Mouse (Mus musculus): ENCODE data around the gene Mybl2. TPM values are rescaled to one million over a fixed set of nuclear protein-coding genes. Genes with fewer than 3 reads are reported as not detected.

Gene Mybl2
- polyA plus RNA-seq, 1 experiment = 21.7 TPM

- Histone ChIP-seq H3K9me3 (ENCODE audit: control insufficient read depth, low read length) (no peaks in the 10 kb centered on the region), H3K27me3 (ENCODE audit: control insufficient read depth) (no peaks in the 10 kb centered on the region), H3K4me1 (ENCODE audit: control insufficient read depth) (peaks cover 36% of the 10 kb centered on the region), H3K4me3 (replicated peaks) (no peak overlapping the region), H3K36me3 (ENCODE audit: control insufficient read depth) (peaks cover 99% of the 10 kb centered on the region)
- TF ChIP-seq GATA1 (IDR thresholded peaks at IDR 0.05; ENCODE audit: low read length) (no peak), TAL1 (IDR thresholded peaks at IDR 0.05; ENCODE audit: low read length) (no peak)
Measured at GRCm38 (mm10) chr2:163062119-163062508, 7.6 kb downstream of the Mybl2 start.

DNA sequence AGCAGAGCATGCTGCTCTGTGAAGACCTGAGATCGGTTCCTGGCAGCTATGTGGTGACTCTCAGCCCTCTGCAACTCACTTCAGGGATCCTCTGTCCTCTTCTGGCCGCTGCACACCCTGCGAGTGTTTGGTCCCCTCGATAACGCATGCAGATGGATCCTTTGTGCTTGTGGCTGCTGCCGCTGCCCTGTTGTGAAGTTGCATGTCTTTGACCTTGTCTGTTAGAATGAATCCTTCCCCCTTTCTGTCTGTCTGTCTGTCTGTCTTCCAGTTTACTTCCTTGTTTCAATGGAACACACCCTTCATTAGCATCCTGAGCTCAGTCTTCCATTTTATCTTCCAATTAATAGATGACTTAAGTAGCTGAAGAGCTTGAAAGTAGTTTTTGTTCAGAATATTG, 11.8 kb downstream of the Mybl2 start:
- H3K27me3 ChIP-seq (ENCODE audit: control insufficient read depth) = no peaks in the 10 kb centered on the region
- TF ChIP-seq TAL1 (IDR thresholded peaks at IDR 0.05; ENCODE audit: low read length) (no peak), GATA1 (IDR thresholded peaks at IDR 0.05; ENCODE audit: low read length) (no peak)
- H3K4me3 ChIP-seq (replicated peaks) = no peak overlapping the region
- H3K4me1 ChIP-seq (ENCODE audit: control insufficient read depth) = peaks cover 10% of the 10 kb centered on the region
- peaks cover 100% of the 10 kb centered on the region for H3K36me3 ChIP-seq (ENCODE audit: control insufficient read depth)
- no peaks in the 10 kb centered on the region for H3K9me3 ChIP-seq (ENCODE audit: control insufficient read depth, low read length)

DNA sequence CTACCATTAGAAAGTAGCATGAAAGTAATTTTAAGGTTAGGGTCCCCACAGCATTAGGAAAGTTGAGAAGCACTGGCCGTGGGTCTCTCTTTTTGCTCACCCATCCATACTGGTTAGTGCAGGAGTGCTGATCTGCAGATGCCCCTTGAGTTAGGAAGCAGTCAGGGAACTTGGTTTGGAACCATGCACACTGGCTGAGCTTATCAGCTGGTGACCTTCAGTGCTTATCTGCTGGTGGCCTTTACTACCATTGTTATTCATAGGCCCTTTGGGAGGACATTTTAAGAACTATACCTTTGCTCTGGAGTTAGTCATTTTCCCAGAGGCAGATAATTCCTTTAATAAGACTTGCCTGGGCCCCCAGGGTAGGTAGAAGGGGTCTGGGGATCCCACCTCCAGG, 12.7 kb downstream of the Mybl2 start:
- Histone ChIP-seq H3K9me3 (ENCODE audit: control insufficient read depth, low read length) (no peaks in the 10 kb centered on the region), H3K36me3 (ENCODE audit: control insufficient read depth) (peaks cover 100% of the 10 kb centered on the region)

DNA sequence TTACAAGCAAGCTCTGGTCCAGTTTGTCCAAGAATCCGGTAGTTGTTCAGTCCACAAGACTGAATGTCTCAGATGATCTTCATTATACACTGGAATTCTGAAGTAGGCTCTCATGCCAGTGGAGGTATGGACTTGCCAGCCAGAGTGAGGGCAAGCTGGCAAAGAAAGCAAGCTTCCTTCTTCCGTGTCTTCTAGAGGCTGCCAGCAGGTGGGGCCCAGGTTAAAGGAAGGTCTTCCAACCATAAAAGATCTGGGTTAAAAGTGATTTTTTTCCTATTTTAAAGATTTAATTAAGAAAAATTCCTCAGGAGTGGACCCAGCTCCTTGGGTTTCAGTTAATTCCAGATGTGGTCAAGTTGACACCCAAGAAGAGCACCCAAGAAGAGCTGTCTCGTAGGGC, 15.7 kb downstream of the Mybl2 start:
- no peaks in the 10 kb centered on the region for H3K9me3 ChIP-seq (ENCODE audit: control insufficient read depth, low read length)
- peaks cover 7% of the 10 kb centered on the region for H3K4me1 ChIP-seq (ENCODE audit: control insufficient read depth)
- TF ChIP-seq GATA1 (IDR thresholded peaks at IDR 0.05; ENCODE audit: low read length) (no peak), TAL1 (IDR thresholded peaks at IDR 0.05; ENCODE audit: low read length) (no peak)
- no peak overlapping the region for H3K4me3 ChIP-seq (replicated peaks)
- peaks cover 100% of the 10 kb centered on the region for H3K36me3 ChIP-seq (ENCODE audit: control insufficient read depth)
- no peaks in the 10 kb centered on the region for H3K27me3 ChIP-seq (ENCODE audit: control insufficient read depth)

More for the DNA sequence above, 12.7 kb downstream of the Mybl2 start:
- H3K27me3 ChIP-seq (ENCODE audit: control insufficient read depth) = no peaks in the 10 kb centered on the region
- peaks cover 7% of the 10 kb centered on the region for H3K4me1 ChIP-seq (ENCODE audit: control insufficient read depth)
- H3K4me3 ChIP-seq (replicated peaks) = no peak overlapping the region
- TF ChIP-seq TAL1 (IDR thresholded peaks at IDR 0.05; ENCODE audit: low read length) = no peak
- no peak for TF ChIP-seq GATA1 (IDR thresholded peaks at IDR 0.05; ENCODE audit: low read length)

GRCm38 (mm10) chr2:163071590-163071989, 17.1 kb downstream of the Mybl2 start:
- TF ChIP-seq TAL1 (IDR thresholded peaks at IDR 0.05; ENCODE audit: low read length) (no peak), GATA1 (IDR thresholded peaks at IDR 0.05; ENCODE audit: low read length) (no peak)
- Histone ChIP-seq H3K36me3 (ENCODE audit: control insufficient read depth) (peaks cover 100% of the 10 kb centered on the region), H3K9me3 (ENCODE audit: control insufficient read depth, low read length) (no peaks in the 10 kb centered on the region), H3K4me3 (replicated peaks) (no peak overlapping the region), H3K4me1 (ENCODE audit: control insufficient read depth) (peaks cover 4% of the 10 kb centered on the region), H3K27me3 (ENCODE audit: control insufficient read depth) (no peaks in the 10 kb centered on the region)

- Histone ChIP-seq H3K4me1 (ENCODE audit: control insufficient read depth) (peaks cover 2% of the 10 kb centered on the region), H3K36me3 (ENCODE audit: control insufficient read depth) (peaks cover 100% of the 10 kb centered on the region), H3K27me3 (ENCODE audit: control insufficient read depth) (no peaks in the 10 kb centered on the region), H3K9me3 (ENCODE audit: control insufficient read depth, low read length) (no peaks in the 10 kb centered on the region), H3K4me3 (replicated peaks) (no peak overlapping the region)
- TF ChIP-seq GATA1 (IDR thresholded peaks at IDR 0.05; ENCODE audit: low read length) (no peak), TAL1 (IDR thresholded peaks at IDR 0.05; ENCODE audit: low read length) (no peak)
Measured at GRCm38 (mm10) chr2:163073023-163073757, 18.7 kb downstream of the Mybl2 start.

DNA sequence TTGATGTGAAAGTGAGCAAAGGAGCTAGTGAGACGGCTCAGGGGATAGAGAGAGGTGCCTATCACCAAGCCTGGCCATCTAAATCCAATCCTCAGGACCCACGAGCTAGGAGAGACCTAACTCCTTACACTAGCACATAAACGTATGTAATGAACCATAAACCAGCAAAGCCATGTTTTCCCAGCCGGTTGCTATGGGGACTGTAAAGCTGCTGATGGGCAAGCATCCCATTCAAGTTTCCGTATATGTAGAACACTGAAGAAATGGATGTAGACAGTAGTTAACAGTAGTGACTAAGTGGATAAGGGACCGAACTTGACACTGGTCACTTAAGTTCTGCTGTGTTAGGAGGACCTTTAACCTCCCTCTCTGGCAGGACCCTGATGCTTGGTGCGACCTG, 19.5 kb downstream of the Mybl2 start:
- Histone ChIP-seq H3K4me1 (ENCODE audit: control insufficient read depth) (no peaks in the 10 kb centered on the region), H3K4me3 (replicated peaks) (no peak overlapping the region), H3K9me3 (ENCODE audit: control insufficient read depth, low read length) (no peaks in the 10 kb centered on the region), H3K36me3 (ENCODE audit: control insufficient read depth) (peaks cover 100% of the 10 kb centered on the region), H3K27me3 (ENCODE audit: control insufficient read depth) (no peaks in the 10 kb centered on the region)
- TF ChIP-seq GATA1 (IDR thresholded peaks at IDR 0.05; ENCODE audit: low read length) = no peak
- no peak for TF ChIP-seq TAL1 (IDR thresholded peaks at IDR 0.05; ENCODE audit: low read length)

DNA sequence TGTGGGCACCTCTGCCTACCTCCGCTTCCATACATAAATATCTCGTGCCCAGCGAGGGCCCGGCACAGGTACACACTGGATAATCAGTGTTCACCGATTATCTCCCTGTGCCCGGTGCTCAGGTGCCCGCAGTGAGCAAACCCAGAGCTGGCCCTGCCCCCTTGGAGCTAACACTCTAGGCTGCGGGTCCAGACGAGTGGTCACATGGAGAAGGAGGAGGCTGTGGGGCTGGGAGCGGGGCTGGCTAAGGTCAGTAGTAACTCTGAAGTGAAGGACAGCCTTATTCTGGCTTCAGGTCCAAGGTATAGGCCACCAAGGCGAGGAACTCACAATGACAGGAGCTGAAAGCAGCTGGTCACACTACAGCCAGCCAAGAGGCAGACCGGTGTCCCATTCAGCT, 20.3 kb downstream of the Mybl2 start:
- Histone ChIP-seq H3K4me3 (replicated peaks) (no peak overlapping the region), H3K4me1 (ENCODE audit: control insufficient read depth) (no peaks in the 10 kb centered on the region), H3K27me3 (ENCODE audit: control insufficient read depth) (no peaks in the 10 kb centered on the region), H3K36me3 (ENCODE audit: control insufficient read depth) (peaks cover 100% of the 10 kb centered on the region), H3K9me3 (ENCODE audit: control insufficient read depth, low read length) (no peaks in the 10 kb centered on the region)
- TF ChIP-seq GATA1 (IDR thresholded peaks at IDR 0.05; ENCODE audit: low read length) (no peak), TAL1 (IDR thresholded peaks at IDR 0.05; ENCODE audit: low read length) (no peak)

- Histone ChIP-seq H3K4me3 (replicated peaks) (no peak overlapping the region), H3K9me3 (ENCODE audit: control insufficient read depth, low read length) (no peaks in the 10 kb centered on the region), H3K4me1 (ENCODE audit: control insufficient read depth) (no peaks in the 10 kb centered on the region), H3K36me3 (ENCODE audit: control insufficient read depth) (peaks cover 100% of the 10 kb centered on the region), H3K27me3 (ENCODE audit: control insufficient read depth) (no peaks in the 10 kb centered on the region)
- TF ChIP-seq TAL1 (IDR thresholded peaks at IDR 0.05; ENCODE audit: low read length) (no peak), GATA1 (IDR thresholded peaks at IDR 0.05; ENCODE audit: low read length) (no peak)
Measured at GRCm38 (mm10) chr2:163075234-163075633, 20.7 kb downstream of the Mybl2 start.

GRCm38 (mm10) chr2:163079041-163079440, 24.6 kb downstream of the Mybl2 start:
- TF ChIP-seq GATA1 (IDR thresholded peaks at IDR 0.05; ENCODE audit: low read length) (no peak), TAL1 (IDR thresholded peaks at IDR 0.05; ENCODE audit: low read length) (no peak)

More at GRCm38 (mm10) chr2:163079041-163079440, 24.6 kb downstream of the Mybl2 start:
- no peak overlapping the region for H3K4me3 ChIP-seq (replicated peaks)
- H3K27me3 ChIP-seq (ENCODE audit: control insufficient read depth) = no peaks in the 10 kb centered on the region
- H3K9me3 ChIP-seq (ENCODE audit: control insufficient read depth, low read length) = no peaks in the 10 kb centered on the region
- H3K36me3 ChIP-seq (ENCODE audit: control insufficient read depth) = peaks cover 97% of the 10 kb centered on the region
- no peaks in the 10 kb centered on the region for H3K4me1 ChIP-seq (ENCODE audit: control insufficient read depth)

Data from erythroblast, embryonic 14.5 days (primary cell).